25 mouse cellular contexts compared by ENCODE assay signal in the genomic region with DNA sequence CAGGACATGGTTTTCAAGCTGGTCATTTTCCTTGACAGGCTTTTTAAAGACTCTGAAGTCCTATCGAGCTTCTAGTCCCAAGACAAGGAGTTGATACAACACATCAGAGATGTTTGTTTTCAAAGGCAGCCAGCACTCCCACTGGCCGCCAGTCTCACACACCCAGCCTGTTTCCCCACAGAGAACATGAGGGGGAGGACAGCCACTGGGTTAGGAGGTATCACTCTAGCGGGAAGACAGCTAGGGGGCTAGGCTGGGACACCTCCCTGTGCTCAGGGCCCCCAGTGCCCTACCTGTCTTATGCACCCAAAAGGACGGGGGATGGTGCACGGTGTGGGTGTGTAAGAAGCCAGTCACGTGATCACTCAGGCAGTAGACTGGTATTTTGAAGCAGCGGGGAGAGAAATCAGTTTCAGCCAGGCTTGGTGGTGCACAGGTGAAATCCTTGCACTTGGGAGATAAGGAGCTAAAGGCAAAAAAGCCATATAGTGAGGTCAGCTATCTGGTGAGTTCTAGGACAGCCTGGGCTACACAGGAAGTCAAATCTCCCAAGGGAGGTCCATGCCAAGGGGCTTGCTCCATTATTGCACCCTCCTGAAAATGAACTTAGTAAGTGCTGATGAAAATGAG. TPM values are rescaled to one million over a fixed set of nuclear protein-coding genes. Genes with fewer than 3 reads are reported as not detected.
DNase-seq lines count a peak whose midpoint lies in the region; ATAC-seq and TF ChIP-seq lines count a peak whose summit lies in the region.
"Had no signal": no experiment of that assay in that cellular context is flagged by ENCODE, and none has a peak within 500 bp of the region (broad histone marks: within the 10 kb centered on the region; RNA-seq: fewer than 3 reads in every experiment).

No protein-coding gene starts in this region.

- H3K27ac ChIP-seq in kidney, embryonic 16.5 days (ENCODE audit: low read length), result no peak overlapping the region
- no peak overlapping the region for H3K27ac ChIP-seq in kidney, adult 2 months (ENCODE audit: insufficient read depth, low read depth, low read length)
- no peak overlapping the region; the same call in 1 of the 2 replicates for H3K27ac ChIP-seq in liver, embryonic 13.5 days
- H3K27ac ChIP-seq in heart, adult 2 months, result no peak overlapping the region
- H3K27ac ChIP-seq: hindbrain, embryonic 14.5 days; intestine, embryonic 15.5 days; neural tube, embryonic 12.5 days; stomach, embryonic 15.5 days had no signal

- H3K79me2 ChIP-seq in heart, adult 2 months (replicated peaks; ENCODE audit: control insufficient read depth, insufficient read depth, low read length), result no peaks in the 10 kb centered on the region

- 0 out of 2 replicates have a peak overlapping the region, but pooled peaks have one; percentile 19 for H3K4me2 ChIP-seq in kidney, embryonic 16.5 days (replicated peaks; ENCODE audit: low read depth, low read length)
- H3K4me2 ChIP-seq in liver, embryonic 13.5 days, result no peak overlapping the region; the same call in 1 of the 2 replicates
- H3K4me2 ChIP-seq: hindbrain, embryonic 14.5 days; intestine, embryonic 15.5 days; midbrain, embryonic 11.5 days; neural tube, embryonic 12.5 days; stomach, embryonic 15.5 days had no signal

- WGBS in kidney, embryonic 16.5 days, result 33% methylated on average over 7 of the region's 7 CpGs
- WGBS in kidney, adult 2 months, result 58% methylated on average over 7 of the region's 7 CpGs
- 27% methylated on average over 7 of the region's 7 CpGs for WGBS in liver, embryonic 13.5 days (ENCODE audit: insufficient replicate concordance)
- 74% methylated on average over 7 of the region's 7 CpGs for WGBS in heart, adult 2 months

- TF ChIP-seq EP300 in heart, adult 2 months (IDR thresholded peaks at IDR 0.05; ENCODE audit: insufficient read depth, low read depth, low read length), result no peak

- no peak for TF ChIP-seq CTCF in kidney, adult 2 months (conservative IDR thresholded peaks at IDR 0.05; ENCODE audit: insufficient read depth, insufficient read length, low read depth, low read length)
- TF ChIP-seq CTCF in E14TG2a.4 (conservative IDR thresholded peaks at IDR 0.05; ENCODE audit: low read length), result no peak
- no peak for TF ChIP-seq CTCF in heart, adult 2 months (IDR thresholded peaks at IDR 0.05)

- no peak for ATAC-seq in kidney, embryonic 16.5 days (ENCODE audit: low FRiP score, low TSS enrichment)
- ATAC-seq in liver, embryonic 13.5 days (ENCODE audit: low read depth), result peak; percentile 72
- ATAC-seq: forebrain, postnatal 0 days; intestine, embryonic 15.5 days had no signal

- DNase-seq in kidney, adult 2 months, result no peak
- DNase-seq in brain, adult 2 months (ENCODE audit: low read depth, low spot score), result peak; percentile 45
- DNase-seq in liver, embryonic 13.5 days, result peak; percentile 38
- no peak for DNase-seq in gastrocnemius, postnatal 4 days (ENCODE audit: low spot score in 2 of 2)
- DNase-seq in cerebellum, adult 11 months, result no peak
- DNase-seq in heart, adult 2 months, result no peak
- DNase-seq: adrenal gland, adult 2 months; cerebellum, adult 11-12 months; cerebellum, postnatal 25 days; forebrain, postnatal 0 days; heart, postnatal 14 days; lung, postnatal 36 days; thymus, postnatal 25 days had no signal

- no peak overlapping the region for H3K9ac ChIP-seq in kidney, embryonic 16.5 days (replicated peaks; ENCODE audit: low read length)
- H3K9ac ChIP-seq in liver, embryonic 13.5 days, result no peak overlapping the region
- H3K9ac ChIP-seq in heart, adult 2 months (ENCODE audit: low read depth, low read length), result no peak overlapping the region
- H3K9ac ChIP-seq: forebrain, postnatal 0 days; hindbrain, embryonic 14.5 days; intestine, embryonic 15.5 days; neural tube, embryonic 12.5 days; stomach, embryonic 15.5 days had no signal

- intact Hi-C loops in heart, adult 2 months (cut with DNase I), result no loop called here

- H3K9me3 ChIP-seq in kidney, embryonic 16.5 days (ENCODE audit: low read length), result no peaks in the 10 kb centered on the region; the same call in 1 of the 2 replicates
- no peaks in the 10 kb centered on the region for H3K9me3 ChIP-seq in E14TG2a.4 (ENCODE audit: low read length)
- no peaks in the 10 kb centered on the region for H3K9me3 ChIP-seq in liver, embryonic 13.5 days (replicated peaks)
- H3K9me3 ChIP-seq: intestine, embryonic 15.5 days; neural tube, embryonic 12.5 days; stomach, embryonic 15.5 days had no signal

- H3K4me1 ChIP-seq in kidney, embryonic 16.5 days (ENCODE audit: insufficient read depth, low read length), result no peaks in the 10 kb centered on the region
- H3K4me1 ChIP-seq in kidney, adult 2 months (ENCODE audit: control insufficient read depth, insufficient read depth, low read length), result no peaks in the 10 kb centered on the region
- H3K4me1 ChIP-seq in E14TG2a.4 (replicated peaks; ENCODE audit: low read depth, low read length), result peaks cover 76% of the 10 kb centered on the region
- H3K4me1 ChIP-seq in liver, embryonic 13.5 days (replicated peaks), result peaks cover 18% of the 10 kb centered on the region
- no peaks in the 10 kb centered on the region for H3K4me1 ChIP-seq in heart, adult 2 months (ENCODE audit: control insufficient read depth, insufficient read depth, low read length)
- H3K4me1 ChIP-seq: intestine, embryonic 15.5 days; stomach, embryonic 15.5 days had no signal

- no peak for TF ChIP-seq POLR2A in kidney, adult 2 months (IDR thresholded peaks at IDR 0.05; ENCODE audit: low read depth, low read length)
- no peak for TF ChIP-seq POLR2A in heart, adult 2 months (IDR thresholded peaks at IDR 0.05; ENCODE audit: insufficient read depth, low read depth, low read length)

- H3K4me3 ChIP-seq in kidney, embryonic 16.5 days (ENCODE audit: low read length), result no peak overlapping the region
- no peak overlapping the region for H3K4me3 ChIP-seq in kidney, adult 2 months (ENCODE audit: insufficient read depth, low read depth, low read length)
- 0 out of 2 replicates have a peak overlapping the region, but pooled peaks have one; percentile 17 for H3K4me3 ChIP-seq in E14TG2a.4 (replicated peaks; ENCODE audit: low read length)
- no peak overlapping the region for H3K4me3 ChIP-seq in liver, embryonic 13.5 days (replicated peaks)
- no peak overlapping the region for H3K4me3 ChIP-seq in heart, adult 2 months
- H3K4me3 ChIP-seq: intestine, embryonic 15.5 days; neural tube, embryonic 12.5 days; stomach, embryonic 15.5 days had no signal

- no peaks in the 10 kb centered on the region for H3K27me3 ChIP-seq in kidney, embryonic 16.5 days (ENCODE audit: insufficient read depth, low read length)
- H3K27me3 ChIP-seq in kidney, adult 2 months (replicated peaks; ENCODE audit: control insufficient read depth, insufficient read depth, low read length), result no peaks in the 10 kb centered on the region
- no peaks in the 10 kb centered on the region for H3K27me3 ChIP-seq in E14TG2a.4 (ENCODE audit: insufficient read depth, low read length)
- no peaks in the 10 kb centered on the region for H3K27me3 ChIP-seq in liver, embryonic 13.5 days
- no peaks in the 10 kb centered on the region for H3K27me3 ChIP-seq in heart, adult 2 months (ENCODE audit: control insufficient read depth, insufficient read depth, low read length)
- H3K27me3 ChIP-seq: intestine, embryonic 15.5 days; neural tube, embryonic 12.5 days; stomach, embryonic 15.5 days had no signal

- no peaks in the 10 kb centered on the region for H3K36me3 ChIP-seq in kidney, embryonic 16.5 days (ENCODE audit: insufficient read depth, low read length)
- H3K36me3 ChIP-seq in kidney, adult 2 months (ENCODE audit: control insufficient read depth, insufficient read depth, low read length), result no peaks in the 10 kb centered on the region
- H3K36me3 ChIP-seq in E14TG2a.4 (ENCODE audit: insufficient read depth, low read length), result no peaks in the 10 kb centered on the region
- no peaks in the 10 kb centered on the region for H3K36me3 ChIP-seq in liver, embryonic 13.5 days
- H3K36me3 ChIP-seq in heart, adult 2 months (ENCODE audit: control insufficient read depth, insufficient read depth, low read length), result no peaks in the 10 kb centered on the region
- H3K36me3 ChIP-seq: intestine, embryonic 15.5 days; neural tube, embryonic 12.5 days; stomach, embryonic 15.5 days had no signal

RNA-seq across cellular contexts. Expression of a gene that starts 6.4 kb away (rescaled TPM):
- polyA plus RNA-seq in kidney, embryonic 16.5 days (2015; fragmentation: Nextera tagmentation; extraction: Ambion mirVana), result 3.2 and 3.6 TPM in 2 replicates
- 11.4 and 11.8 TPM in 2 replicates for polyA plus RNA-seq in kidney, adult 2 months (2012; rRNA removed)
- polyA plus RNA-seq in liver, embryonic 13.5 days (2015; fragmentation: Nextera tagmentation; extraction: Ambion mirVana), result 2.6 and 3.6 TPM in 2 replicates
- total RNA-seq in gastrocnemius, postnatal 4 days (2021), result 10 to 100 TPM; 17.0 to 17.6 TPM
- 10 to 100 TPM; 12.3 to 15.7 TPM for total RNA-seq in heart, adult 2 months (2021)
- 7.4 and 9.6 TPM in 2 replicates for polyA plus RNA-seq in heart, adult 2 months (2012; rRNA removed)

RNA-seq across cellular contexts. Expression of a gene that starts 25.8 kb away (rescaled TPM):
- 49.8 and 54.7 TPM in 2 replicates for polyA plus RNA-seq in kidney, embryonic 16.5 days (2015; fragmentation: Nextera tagmentation; extraction: Ambion mirVana)
- polyA plus RNA-seq in kidney, adult 2 months (2012; rRNA removed), result 17.2 and 19.6 TPM in 2 replicates
- 22.4 and 24.9 TPM in 2 replicates for polyA plus RNA-seq in liver, embryonic 13.5 days (2015; fragmentation: Nextera tagmentation; extraction: Ambion mirVana)
- total RNA-seq in gastrocnemius, postnatal 4 days (2021), result 10 to 100 TPM; 24.7 to 27.0 TPM
- total RNA-seq in heart, adult 2 months (2021), result 10 to 100 TPM; 16.3 TPM
- polyA plus RNA-seq in heart, adult 2 months (2012; rRNA removed), result 12.7 and 13.3 TPM in 2 replicates

RNA-seq across cellular contexts. Expression of a gene that starts 45.6 kb away (rescaled TPM):
- 0.09 and 0.14 TPM in 2 replicates for polyA plus RNA-seq in kidney, embryonic 16.5 days (2015; fragmentation: Nextera tagmentation; extraction: Ambion mirVana)
- polyA plus RNA-seq in kidney, adult 2 months (2012; rRNA removed), result not detected in 2 replicates
- not detected in 2 replicates for polyA plus RNA-seq in liver, embryonic 13.5 days (2015; fragmentation: Nextera tagmentation; extraction: Ambion mirVana)
- total RNA-seq in gastrocnemius, postnatal 4 days (2021), result not detected
- total RNA-seq in heart, adult 2 months (2021), result not detected
- not detected in 2 replicates for polyA plus RNA-seq in heart, adult 2 months (2012; rRNA removed)
- total RNA-seq: adrenal gland, adult 2 months; gastrocnemius, adult 8-10 months; heart, adult 8-10 months; heart, postnatal 14 days; left cerebral cortex, postnatal 14 days; liver, adult 2 months; monocyte, adult 5-6 weeks had no signal
- polyA plus RNA-seq: adrenal gland, adult 2 months; forebrain, postnatal 0 days; hindbrain, embryonic 14.5 days; intestine, embryonic 15.5 days; midbrain, embryonic 11.5 days; neural tube, embryonic 12.5 days; stomach, embryonic 15.5 days had no signal

Comparison
In these comparisons a context has a peak if more than half of its experiments do, and no peak if none do; other contexts are left out.
1. DNase-seq: peak in brain, adult 2 months (single experiment) and liver, embryonic 13.5 days (single experiment); none in kidney, adult 2 months (single experiment), gastrocnemius, postnatal 4 days (0 of 2), cerebellum, adult 11 months (single experiment) and heart, adult 2 months (0 of 2).